Mouse (Mus musculus) embryo, embryonic 9.5 days (tissue): ENCODE results near the gene Spire2.
"Not testable (repeated sequence)": the region's sequence is repeated elsewhere in the genome, so short reads cannot be mapped to it uniquely, and the experiment has no call there.

Experiments
- DNase-seq: peaks from one replicate; pipeline ENCODE4 v3.0.0-alpha.2; 2017; ENCODE audit errors: extremely low spot score

Gene Spire2

DNA sequence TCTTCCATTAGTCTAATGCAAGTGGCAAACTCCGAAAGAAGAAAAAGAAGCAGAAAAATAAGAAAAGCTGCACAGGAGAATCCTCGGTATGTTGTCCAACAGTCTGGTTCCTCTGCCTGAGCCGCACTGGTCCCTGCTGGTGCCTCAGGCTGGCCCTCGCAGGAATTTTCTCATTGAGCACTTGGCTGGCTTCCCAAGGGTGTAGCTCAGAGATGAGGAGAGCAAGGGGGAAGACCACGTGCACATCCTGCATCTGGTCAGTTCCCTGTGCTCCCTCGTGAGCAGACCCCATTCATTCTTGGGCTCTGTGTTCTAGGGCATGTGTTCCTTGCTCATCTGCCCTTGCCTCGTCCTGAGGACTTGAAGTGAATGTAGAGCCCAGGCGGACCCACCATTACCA is 50.0 kb downstream of the Spire2 start:
- DNase-seq = no peak

GRCm38 (mm10) chr8:123384883-123385540 is 52.5 kb downstream of the Spire2 start:
- no peak for DNase-seq

- no peak for DNase-seq
These were observed 54.5 kb downstream of the Spire2 start for GRCm38 (mm10) chr8:123387041-123387440.

- no peak for DNase-seq
These were observed 55.3 kb downstream of the Spire2 start for GRCm38 (mm10) chr8:123387801-123388200.

DNA sequence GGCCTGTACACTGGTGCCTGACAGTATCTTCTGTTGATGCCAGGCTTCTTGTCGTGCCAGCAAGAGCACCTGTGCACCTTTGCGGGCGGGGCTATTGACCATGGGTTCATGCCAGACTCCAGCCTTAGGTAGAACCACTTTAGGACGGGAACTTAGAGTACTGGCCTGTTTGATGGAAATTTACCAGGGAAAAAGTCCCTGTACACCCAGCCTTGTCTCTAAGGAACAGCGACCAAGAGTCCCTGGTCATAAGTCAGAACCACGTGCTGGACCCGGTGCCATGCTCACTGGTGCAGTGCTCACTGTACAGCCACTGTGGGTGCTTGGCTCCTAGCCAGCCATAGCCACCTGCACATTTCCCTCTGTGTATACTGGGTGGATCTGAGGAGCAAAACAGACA is 56.5 kb downstream of the Spire2 start:
- no peak for DNase-seq

DNA sequence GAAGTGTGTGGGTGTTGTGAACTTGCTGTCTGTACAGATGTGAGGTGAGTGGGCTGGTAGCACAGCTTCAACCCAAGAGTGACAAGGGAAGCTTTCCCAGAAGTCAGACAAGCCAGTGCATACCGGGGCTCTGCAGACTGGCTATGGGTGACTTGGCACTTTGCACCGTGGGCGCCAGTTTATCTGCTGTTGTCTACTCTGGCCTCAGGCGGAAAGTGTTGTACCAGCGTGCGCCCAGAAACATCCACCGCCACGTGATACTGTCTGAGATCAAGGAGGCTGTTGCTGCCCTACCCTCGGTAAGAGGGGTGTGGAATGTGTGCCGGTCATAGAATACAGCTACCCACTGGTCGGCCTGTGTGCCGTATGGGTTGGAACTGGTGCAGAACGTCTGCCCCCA is 65.8 kb downstream of the Spire2 start:
- DNase-seq = no peak

DNA sequence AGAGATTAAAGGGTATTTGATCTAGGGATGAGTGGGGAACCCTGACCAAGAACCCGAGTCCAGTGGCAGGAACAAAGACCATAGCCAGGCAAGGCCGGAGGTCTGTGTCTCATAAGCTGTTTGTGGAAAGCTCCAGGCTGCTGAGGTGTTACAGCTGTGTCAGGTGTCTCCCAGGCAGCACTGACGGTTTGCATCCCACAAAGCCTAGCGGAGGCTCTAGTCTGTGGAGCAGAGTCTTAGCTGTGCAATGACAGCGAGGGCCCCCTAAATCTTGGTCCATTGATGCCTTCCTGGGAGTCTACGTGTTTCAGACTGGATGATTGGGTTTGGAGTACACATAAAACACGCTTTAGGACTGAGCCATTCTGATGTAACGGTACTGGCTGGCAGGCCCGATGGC is 69.4 kb downstream of the Spire2 start:
- no peak for DNase-seq

DNA sequence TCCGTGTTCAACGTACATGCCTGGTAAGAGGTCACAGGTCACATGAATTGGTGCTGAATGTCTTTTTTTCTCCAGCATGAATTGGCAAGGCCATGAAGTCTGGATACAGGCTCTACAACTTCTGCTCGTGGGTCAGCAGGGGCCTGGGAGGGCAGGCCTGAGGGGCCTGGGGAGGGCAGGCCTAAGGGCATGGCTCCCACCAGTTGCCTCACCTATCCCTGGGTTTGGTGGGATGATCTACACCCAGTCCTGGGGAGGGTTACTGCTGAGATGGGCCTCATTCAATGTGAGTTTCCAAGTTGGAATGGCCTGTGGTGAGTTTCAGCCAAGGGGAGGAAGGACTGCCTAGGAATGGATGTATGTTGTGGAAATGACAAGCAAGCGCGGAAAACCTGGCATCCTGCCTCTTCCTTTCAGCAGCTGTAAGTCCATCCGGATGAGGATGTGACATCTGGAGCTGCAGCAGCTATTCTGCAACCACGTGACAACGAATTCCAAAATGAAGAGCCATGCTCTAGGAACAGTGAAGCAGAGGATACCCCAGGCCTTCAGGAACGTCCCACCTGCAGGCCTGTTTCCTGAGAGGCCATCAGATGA is 70.3 kb downstream of the Spire2 start:
- DNase-seq = no peak

DNA sequence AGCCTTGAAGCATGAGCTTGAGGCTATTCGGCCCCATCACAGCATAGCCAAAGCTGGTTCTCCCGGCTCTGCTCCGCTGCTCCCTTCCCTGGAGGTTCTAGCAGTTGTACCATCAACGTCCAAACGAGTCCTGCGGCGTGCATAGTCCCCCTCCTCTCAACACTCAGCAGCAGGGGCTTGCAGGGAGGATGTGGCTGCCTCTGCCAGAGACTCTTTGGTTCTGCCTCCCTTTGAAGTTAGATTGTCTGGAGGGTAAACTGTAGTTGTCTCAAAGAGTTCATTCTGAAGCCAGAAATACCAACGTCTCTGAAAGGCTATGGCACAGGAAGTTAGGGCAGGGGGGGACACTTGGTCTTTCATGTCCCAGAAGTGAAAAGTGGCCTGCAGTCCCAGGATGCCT is 72.0 kb downstream of the Spire2 start:
- DNase-seq = no peak

DNA sequence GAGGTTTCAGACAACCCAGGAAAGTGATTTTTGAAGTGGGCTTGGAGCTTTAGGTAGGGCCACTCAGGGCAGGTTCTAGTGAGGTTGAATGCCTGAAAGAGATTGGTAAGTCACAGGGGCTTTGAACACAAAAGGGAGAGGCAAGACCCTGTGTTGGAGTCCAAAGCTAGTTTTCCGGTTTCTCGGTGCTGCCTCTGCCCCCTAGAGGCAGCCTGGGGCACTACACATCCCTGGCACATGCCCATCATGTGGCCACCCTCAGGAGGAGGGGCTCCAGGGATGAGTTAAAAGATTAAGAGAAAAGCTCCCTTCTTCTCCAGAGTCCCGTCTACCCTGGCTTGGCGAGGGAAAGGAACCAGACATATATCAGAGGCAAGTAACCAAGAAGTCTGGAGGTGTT is 74.3 kb downstream of the Spire2 start, which contains the start of gene Mc1r:
TSS of gene Mc1r (plus strand) at position 322 of the 400 bp plus-strand sequence.
- DNase-seq = peak; percentile 69

DNA sequence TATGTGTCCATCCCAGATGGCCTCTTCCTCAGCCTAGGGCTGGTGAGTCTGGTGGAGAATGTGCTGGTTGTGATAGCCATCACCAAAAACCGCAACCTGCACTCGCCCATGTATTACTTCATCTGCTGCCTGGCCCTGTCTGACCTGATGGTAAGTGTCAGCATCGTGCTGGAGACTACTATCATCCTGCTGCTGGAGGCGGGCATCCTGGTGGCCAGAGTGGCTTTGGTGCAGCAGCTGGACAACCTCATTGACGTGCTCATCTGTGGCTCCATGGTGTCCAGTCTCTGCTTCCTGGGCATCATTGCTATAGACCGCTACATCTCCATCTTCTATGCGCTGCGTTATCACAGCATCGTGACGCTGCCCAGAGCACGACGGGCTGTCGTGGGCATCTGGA is 75.1 kb downstream of the Spire2 start:
- DNase-seq = no peak

DNA sequence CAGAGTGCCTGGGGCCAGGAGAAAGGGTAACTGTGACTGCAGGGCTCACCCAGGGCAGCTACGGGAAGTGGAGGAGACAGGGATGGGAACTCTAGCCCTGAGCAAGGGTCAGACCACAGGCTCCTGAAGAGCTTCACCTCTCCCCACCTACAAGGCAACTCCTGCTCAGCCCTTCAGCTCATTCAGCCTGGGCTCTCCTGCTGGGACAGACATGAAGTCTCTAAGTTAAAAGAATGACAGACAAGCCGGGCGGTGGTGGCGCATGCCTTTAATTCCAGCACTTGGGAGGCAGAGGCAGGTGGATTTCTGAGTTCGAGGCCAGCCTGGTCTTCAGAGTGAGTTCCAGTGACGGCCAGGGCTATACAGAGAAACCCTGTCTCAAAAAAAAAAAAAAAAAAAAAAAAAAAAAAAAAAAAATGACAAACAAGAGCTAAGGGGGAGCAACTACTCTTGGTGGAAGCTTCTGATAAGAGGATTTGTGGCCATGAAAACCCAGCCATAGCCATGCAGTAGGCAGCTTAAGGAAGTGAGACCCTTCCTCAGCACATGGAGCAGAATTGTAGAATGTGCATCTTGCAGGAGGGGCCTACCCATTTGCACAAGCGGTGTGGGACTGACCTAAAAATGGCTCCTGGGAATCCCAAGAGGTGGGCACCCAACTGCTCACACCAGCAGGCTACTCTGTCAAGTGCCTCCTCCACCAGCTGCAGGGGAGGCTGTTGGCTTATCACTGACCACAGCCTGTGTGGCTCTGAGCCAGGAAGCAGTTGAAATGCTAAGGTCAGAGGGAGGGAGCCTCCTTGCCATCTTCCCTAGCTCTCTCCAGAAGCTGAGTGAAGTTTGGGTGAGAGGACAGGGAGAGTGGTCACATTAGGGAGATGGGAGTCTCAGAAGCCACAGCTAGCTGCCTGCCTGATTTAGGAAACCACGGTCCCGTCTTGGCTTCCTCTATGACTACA is 76.4 kb downstream of the Spire2 start:
- DNase-seq = no peak

- DNase-seq = no peak
These were observed 77.6 kb downstream of the Spire2 start for GRCm38 (mm10) chr8:123410049-123410587.

- DNase-seq = no peak
These were observed 78.3 kb downstream of the Spire2 start for GRCm38 (mm10) chr8:123410788-123411187.

DNA sequence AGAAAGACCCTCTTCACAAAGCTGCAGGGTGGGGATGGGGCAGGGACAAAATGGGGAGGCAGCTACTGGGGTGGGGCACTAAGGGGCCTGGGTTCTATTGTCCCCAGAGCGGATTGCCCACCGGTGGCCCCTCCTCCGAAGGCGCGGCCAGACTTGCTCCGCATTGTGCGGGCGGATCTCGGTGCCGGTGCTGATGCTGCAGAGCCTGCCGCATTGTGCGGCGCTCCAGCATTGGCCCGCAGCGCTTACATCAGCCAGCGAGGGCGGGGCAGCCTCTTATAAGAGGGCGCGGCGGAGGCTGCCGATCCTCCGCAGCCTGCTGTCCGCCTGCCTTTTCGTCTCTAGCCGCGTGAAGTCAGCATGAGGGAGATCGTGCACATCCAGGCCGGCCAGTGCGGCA is 78.7 kb downstream of the Spire2 start, which contains the start of gene Tubb3:
TSS of gene Tubb3 (plus strand) at position 179 of the 400 bp plus-strand sequence.
- DNase-seq = peak; percentile 75

- DNase-seq = no peak
These were observed 79.3 kb downstream of the Spire2 start for GRCm38 (mm10) chr8:123411781-123412327.

DNA sequence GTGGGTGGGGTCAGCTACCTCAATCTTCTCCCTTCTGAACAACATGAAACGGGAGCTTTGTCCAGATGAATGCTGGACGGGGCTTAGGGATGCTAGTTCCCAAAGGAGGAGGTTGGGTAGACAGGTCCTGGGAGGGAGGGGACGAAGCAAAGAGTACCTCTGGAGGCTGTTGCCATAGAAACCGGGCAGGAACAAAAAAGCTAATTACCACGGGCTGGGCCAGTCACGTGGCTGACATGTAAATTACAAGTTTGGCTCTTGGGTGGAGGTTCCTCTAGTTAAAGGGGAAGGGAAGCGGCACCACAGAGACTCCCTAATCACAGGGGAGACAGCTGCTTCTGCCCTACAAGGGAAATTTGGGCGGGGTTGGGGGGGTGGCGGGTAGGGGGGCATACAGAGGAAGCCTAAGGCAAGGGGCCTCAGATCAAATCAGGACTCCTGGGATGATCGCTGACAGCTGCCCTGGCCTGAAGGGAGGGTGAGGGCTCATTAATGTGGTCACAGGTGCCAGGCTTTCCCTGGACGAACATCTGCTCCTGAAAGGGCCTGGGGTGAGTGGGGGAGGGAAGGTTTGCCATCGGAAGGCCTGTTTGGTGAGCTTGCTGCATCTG is 80.2 kb downstream of the Spire2 start:
- peak; percentile 52 for DNase-seq

DNA sequence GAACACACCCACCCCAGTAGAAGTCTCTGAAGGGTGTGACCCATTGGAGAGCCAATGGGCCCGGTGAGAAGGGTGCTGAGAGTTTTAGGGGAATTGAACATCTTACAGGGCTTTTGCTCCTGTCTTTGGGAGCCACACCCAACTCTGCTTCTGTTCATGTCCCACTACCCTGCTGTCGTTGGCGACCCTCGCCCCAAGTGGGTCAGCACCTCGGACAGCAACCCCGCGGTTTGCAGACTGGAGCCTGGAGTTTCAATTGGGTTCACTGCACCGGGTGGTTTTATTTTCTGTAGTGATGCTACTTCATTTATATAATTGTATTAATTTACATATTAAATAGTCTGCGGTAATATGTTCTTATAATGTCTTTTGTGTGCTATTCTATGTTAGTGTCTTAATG is 81.7 kb downstream of the Spire2 start:
- peak; percentile 57 for DNase-seq

DNA sequence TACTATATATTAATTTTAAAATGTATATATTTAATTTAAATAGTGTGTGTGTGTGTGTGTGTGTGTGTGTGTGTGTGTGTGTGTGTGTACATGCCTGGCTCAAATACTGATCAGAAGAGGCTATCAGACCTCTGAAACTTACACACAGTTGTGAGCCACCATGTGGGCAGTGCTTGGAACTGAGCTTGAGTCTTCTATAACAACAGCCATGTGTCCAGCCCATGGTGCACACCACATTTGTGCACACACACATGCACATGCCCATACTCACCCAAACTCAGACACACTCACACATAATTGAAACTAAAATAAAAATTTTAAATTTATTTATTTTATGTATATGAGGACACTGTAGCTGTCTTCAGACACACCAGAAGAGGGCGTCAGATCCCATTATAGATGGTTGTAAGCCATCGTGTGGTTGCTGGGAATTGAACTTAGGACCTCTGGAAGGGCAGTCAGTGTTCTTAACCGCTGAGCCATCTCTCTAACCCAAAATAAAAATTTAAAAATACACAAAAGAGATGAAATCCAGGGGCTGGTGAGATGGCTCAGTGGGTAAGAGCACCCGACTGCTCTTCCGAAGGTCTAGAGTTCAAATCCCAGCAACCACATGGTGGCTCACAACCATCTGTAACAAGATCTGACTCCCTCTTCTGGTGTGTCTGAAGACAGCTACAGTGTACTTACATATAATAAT is 82.6 kb downstream of the Spire2 start:
- DNase-seq = not testable (repeated sequence)

GRCm38 (mm10) chr8:123415967-123416943 is 83.7 kb downstream of the Spire2 start:
- DNase-seq = no peak
